Comparison of ENCODE assay signal across 8 mouse cellular contexts in genomic region chr19:5367053-5367359, GRCm38 (mm10). TPM values are rescaled to one million over a fixed set of nuclear protein-coding genes. Genes with fewer than 3 reads are reported as not detected.
DNase-seq lines count a peak whose midpoint lies in the region; ATAC-seq and TF ChIP-seq lines count a peak whose summit lies in the region.

Gene Banf1 (minus strand): TSS chr19:5367168.

- TF ChIP-seq CTCF in cerebellum, adult 2 months (IDR thresholded peaks at IDR 0.05; ENCODE audit: borderline replicate concordance, insufficient read depth, low read depth, low read length), result no peak

- H3K9me3 ChIP-seq in ES-E14 (ENCODE audit: control insufficient read depth, insufficient read depth, low read depth, low read length), result no peaks in the 10 kb centered on the region
- no peaks in the 10 kb centered on the region for H3K9me3 ChIP-seq in forebrain, embryonic 13.5 days (replicated peaks)
- H3K9me3 ChIP-seq in hindbrain, embryonic 11.5 days (ENCODE audit: control insufficient read depth, low read length), result no peaks in the 10 kb centered on the region
- no peaks in the 10 kb centered on the region for H3K9me3 ChIP-seq in liver, embryonic 13.5 days (replicated peaks)

- H3K36me3 ChIP-seq in ES-E14 (ENCODE audit: control insufficient read depth, insufficient read depth, low read length, poor library complexity, severe bottlenecking), result peaks cover 37% of the 10 kb centered on the region
- peaks cover 62% of the 10 kb centered on the region for H3K36me3 ChIP-seq in forebrain, embryonic 13.5 days (ENCODE audit: poor library complexity, severe bottlenecking)
- peaks cover 10% of the 10 kb centered on the region; the same call in 1 of the 2 replicates for H3K36me3 ChIP-seq in hindbrain, embryonic 11.5 days (ENCODE audit: control insufficient read depth, insufficient read depth, low read length)
- H3K36me3 ChIP-seq in liver, embryonic 13.5 days, result peaks cover 63% of the 10 kb centered on the region

- in situ Hi-C loops in ES-E14 (cut with MboI; ENCODE audit: low sequenced_read_pairs in 2 of 2, unreplicated experiment in 2 of 2), result no loop called here

- peak; percentile 56; the same call in 1 of the 2 replicates for TF ChIP-seq POLR2A in cerebellum, adult 2 months (IDR thresholded peaks at IDR 0.05; ENCODE audit: borderline replicate concordance, insufficient read depth, low read length)

- H3K4me1 ChIP-seq in cerebellum, adult 2 months (ENCODE audit: control insufficient read depth, insufficient read depth, low read length), result peaks cover 3% of the 10 kb centered on the region; the same call in 1 of the 2 replicates
- peaks cover 0 to 22% of the 10 kb centered on the region in 2 experiments; a peak in 3 of 4 replicates for H3K4me1 ChIP-seq in ES-E14 (ENCODE audit: control insufficient read depth in 2 of 2, insufficient read depth in 2 of 2, low read length in 2 of 2, poor library complexity in 1 of 2)
- peaks cover 23% of the 10 kb centered on the region for H3K4me1 ChIP-seq in forebrain, embryonic 13.5 days
- peaks cover 6% of the 10 kb centered on the region for H3K4me1 ChIP-seq in hindbrain, embryonic 11.5 days (replicated peaks; ENCODE audit: control insufficient read depth, insufficient read depth, low read length)
- peaks cover 38% of the 10 kb centered on the region for H3K4me1 ChIP-seq in liver, embryonic 13.5 days (replicated peaks)

- WGBS in cerebellum, adult 2 months, result 1% methylated on average over 33 of the region's 33 CpGs
- 0% methylated on average over 33 of the region's 33 CpGs for WGBS in forebrain, embryonic 13.5 days
- 0% methylated on average over 33 of the region's 33 CpGs for whole genome bisulfite sequencing in hindbrain, embryonic 11.5 days
- under 1% methylated on average over 33 of the region's 33 CpGs for WGBS in liver, embryonic 13.5 days (ENCODE audit: insufficient replicate concordance)

- H3K4me2 ChIP-seq in forebrain, embryonic 13.5 days, result peak within 1 kb of the TSS; percentile 91
- H3K4me2 ChIP-seq in hindbrain, embryonic 11.5 days (replicated peaks; ENCODE audit: low read depth, low read length), result peak within 1 kb of the TSS; percentile 79
- H3K4me2 ChIP-seq in liver, embryonic 13.5 days, result peak within 1 kb of the TSS; percentile 90

- H3K27me3 ChIP-seq in cerebellum, adult 2 months (ENCODE audit: control insufficient read depth, insufficient read depth, low read length), result no peaks in the 10 kb centered on the region
- H3K27me3 ChIP-seq in forebrain, embryonic 13.5 days, result no peaks in the 10 kb centered on the region
- no peaks in the 10 kb centered on the region for H3K27me3 ChIP-seq in hindbrain, embryonic 11.5 days (ENCODE audit: control insufficient read depth, insufficient read depth, low read length)
- H3K27me3 ChIP-seq in liver, embryonic 13.5 days, result no peaks in the 10 kb centered on the region

- H3K27ac ChIP-seq in cerebellum, adult 2 months (ENCODE audit: insufficient read depth, low read length), result peak within 1 kb of the TSS; percentile 89
- peak within 1 kb of the TSS; percentile 99 for H3K27ac ChIP-seq in ES-E14 (ENCODE audit: insufficient read depth, low read depth, low read length, poor library complexity, severe bottlenecking)
- peak within 1 kb of the TSS; percentile 93 for H3K27ac ChIP-seq in forebrain, embryonic 13.5 days
- H3K27ac ChIP-seq in hindbrain, embryonic 11.5 days (ENCODE audit: low read depth, low read length), result peak within 1 kb of the TSS; percentile 78
- peak within 1 kb of the TSS; percentile 91 for H3K27ac ChIP-seq in liver, embryonic 13.5 days

- DNase-seq in cerebellum, adult 2 months, result no peak
- no peak for DNase-seq in cerebellum, adult 11 months
- no peak for DNase-seq in ES-E14 (ENCODE audit: low read depth, low spot score)
- no peak for DNase-seq in hindbrain, embryonic 11.5 days (ENCODE audit: low spot score)
- no peak for DNase-seq in liver, embryonic 13.5 days
- no peak for DNase-seq in MN1 (ENCODE audit: low spot score)
- DNase-seq in natural killer cell, adult 2 months (ENCODE audit: low spot score in 2 of 2), result no peak

- peak within 1 kb of the TSS; percentile 100 for H3K9ac ChIP-seq in ES-E14 (ENCODE audit: insufficient read depth, low read depth, low read length, poor library complexity, severe bottlenecking)
- H3K9ac ChIP-seq in forebrain, embryonic 13.5 days, result peak within 1 kb of the TSS; percentile 92
- H3K9ac ChIP-seq in hindbrain, embryonic 11.5 days (ENCODE audit: low read depth, low read length), result peak within 1 kb of the TSS; percentile 86
- H3K9ac ChIP-seq in liver, embryonic 13.5 days, result peak within 1 kb of the TSS; percentile 95

- peak within 1 kb of the TSS; percentile 67 for H3K4me3 ChIP-seq in cerebellum, adult 2 months (replicated peaks; ENCODE audit: insufficient read depth, low read depth, low read length)
- H3K4me3 ChIP-seq in ES-E14 (ENCODE audit: insufficient read depth in 1 of 2, low read depth in 1 of 2, low read length in 2 of 2, poor library complexity in 1 of 2, severe bottlenecking in 1 of 2), result peak within 1 kb of the TSS; percentile 92 to 100
- peak within 1 kb of the TSS; percentile 98 for H3K4me3 ChIP-seq in forebrain, embryonic 13.5 days
- peak within 1 kb of the TSS; percentile 90 for H3K4me3 ChIP-seq in hindbrain, embryonic 11.5 days (ENCODE audit: low read depth, low read length)
- H3K4me3 ChIP-seq in liver, embryonic 13.5 days (replicated peaks), result peak within 1 kb of the TSS; percentile 98

- ATAC-seq in forebrain, embryonic 13.5 days, result no peak
- no peak for ATAC-seq in hindbrain, embryonic 11.5 days (ENCODE audit: low FRiP score)
- ATAC-seq in liver, embryonic 13.5 days (ENCODE audit: low read depth), result peak; percentile 18; the same call in 1 of the 2 replicates

TF ChIP-seq in ES-E14, 5 proteins besides CTCF, POLR2A, EP300 and RAD21:
- TF ChIP-seq HCFC1 (IDR thresholded peaks at IDR 0.05; ENCODE audit: borderline replicate concordance, insufficient read depth, low read length) (no peak), ZNF384 (IDR thresholded peaks at IDR 0.05; ENCODE audit: low read depth, low read length) (no peak), MAFK (IDR thresholded peaks at IDR 0.05; ENCODE audit: insufficient read depth, low read depth, low read length) (no peak)

RNA-seq across cellular contexts. Expression of gene Banf1, which starts in this region (rescaled TPM):
- polyA plus RNA-seq in cerebellum, adult 2 months (2012; rRNA removed), result 88.7 and 96.0 TPM in 2 replicates
- total RNA-seq in ES-E14 (2012; rRNA removed), result 213 and 281 TPM in 2 replicates
- polyA plus RNA-seq in forebrain, embryonic 13.5 days (2015; fragmentation: Nextera tagmentation; extraction: Ambion mirVana), result 479 and 496 TPM in 2 replicates
- polyA plus RNA-seq in hindbrain, embryonic 11.5 days (2014; fragmentation: Nextera tagmentation; extraction: Ambion mirVana), result 392 and 442 TPM in 2 replicates
- 337 and 338 TPM in 2 replicates for polyA plus RNA-seq in liver, embryonic 13.5 days (2015; fragmentation: Nextera tagmentation; extraction: Ambion mirVana)
